Comparison of ENCODE assay signal across 21 mouse cellular contexts in the genomic region with DNA sequence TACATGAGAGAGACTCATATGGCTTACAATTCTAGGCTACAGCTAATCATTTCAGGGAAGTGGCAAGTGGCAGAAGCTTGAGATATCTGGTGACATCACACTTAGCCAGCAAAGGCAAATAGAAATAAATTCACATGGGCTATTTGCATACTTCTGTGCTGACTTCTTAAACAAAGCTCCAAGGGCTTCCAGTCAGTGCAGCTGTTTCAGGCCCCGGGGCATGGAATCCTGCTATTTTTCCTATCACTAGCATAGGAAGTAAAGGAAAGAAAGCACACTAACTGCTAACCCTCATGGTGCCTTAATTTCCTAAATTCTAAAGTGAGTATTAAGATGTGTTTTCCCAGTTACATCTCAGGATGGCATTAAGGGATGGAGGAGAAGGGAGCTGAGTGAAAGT.
DNase-seq lines count a peak whose midpoint lies in the region; ATAC-seq and TF ChIP-seq lines count a peak whose summit lies in the region.
"Had no signal": no experiment of that assay in that cellular context is flagged by ENCODE, and none has a peak within 500 bp of the region (broad histone marks: within the 10 kb centered on the region; RNA-seq: fewer than 3 reads in every experiment).

No protein-coding gene starts in this region.

- WGBS in heart, embryonic 16.5 days = 53% methylated on average over 1 of the region's 1 CpGs
- WGBS in midbrain, embryonic 11.5 days = 76% methylated on average over 1 of the region's 1 CpGs
- 76% methylated on average over 1 of the region's 1 CpGs for WGBS in midbrain, embryonic 10.5 days
- 14% methylated on average over 1 of the region's 1 CpGs for WGBS in stomach, postnatal 0 days

- H3K36me3 ChIP-seq in heart, embryonic 16.5 days (ENCODE audit: control insufficient read depth, insufficient read depth) = no peaks in the 10 kb centered on the region
- H3K36me3 ChIP-seq in midbrain, embryonic 11.5 days (ENCODE audit: control insufficient read depth, insufficient read depth, low read length) = no peaks in the 10 kb centered on the region
- H3K36me3 ChIP-seq in midbrain, embryonic 10.5 days = no peaks in the 10 kb centered on the region
- no peaks in the 10 kb centered on the region for H3K36me3 ChIP-seq in stomach, postnatal 0 days (ENCODE audit: control insufficient read depth, insufficient read depth, low read length)
- H3K36me3 ChIP-seq: forebrain, embryonic 15.5 days; hindbrain, embryonic 12.5 days had no signal

- H3K27ac ChIP-seq in heart, embryonic 16.5 days (ENCODE audit: low read length) = 0 out of 2 replicates have a peak overlapping the region, but pooled peaks have one; percentile 7
- H3K27ac ChIP-seq in midbrain, embryonic 11.5 days (ENCODE audit: low read depth, low read length) = no peak overlapping the region
- no peak overlapping the region; the same call in 1 of the 2 replicates for H3K27ac ChIP-seq in midbrain, embryonic 10.5 days (replicated peaks)
- peak overlapping the region; percentile 83 for H3K27ac ChIP-seq in embryonic fibroblast, embryonic 13.5 days (ENCODE audit: insufficient read depth, low read length)
- H3K27ac ChIP-seq in stomach, postnatal 0 days (replicated peaks) = no peak overlapping the region
- H3K27ac ChIP-seq: forebrain, embryonic 15.5 days; hindbrain, embryonic 12.5 days; hindbrain, postnatal 0 days; macrophage had no signal

- intact Hi-C loops in heart, postnatal 36 days (cut with DNase I) = loop anchor here (5.0 kb wide), 1 partner anchor 137 kb away; no protein-coding TSS in a partner anchor

- H3K27me3 ChIP-seq in heart, embryonic 16.5 days (ENCODE audit: control insufficient read depth, insufficient read depth, low read length) = no peaks in the 10 kb centered on the region
- no peaks in the 10 kb centered on the region for H3K27me3 ChIP-seq in midbrain, embryonic 11.5 days (ENCODE audit: control insufficient read depth, insufficient read depth, low read length)
- H3K27me3 ChIP-seq in midbrain, embryonic 10.5 days (ENCODE audit: low read depth, poor library complexity, severe bottlenecking) = no peaks in the 10 kb centered on the region
- H3K27me3 ChIP-seq in stomach, postnatal 0 days (ENCODE audit: control insufficient read depth, insufficient read depth, low read length) = no peaks in the 10 kb centered on the region
- H3K27me3 ChIP-seq: forebrain, embryonic 15.5 days; hindbrain, embryonic 12.5 days had no signal

- no peak overlapping the region for H3K4me3 ChIP-seq in heart, embryonic 16.5 days (ENCODE audit: low read length)
- no peak overlapping the region for H3K4me3 ChIP-seq in midbrain, embryonic 11.5 days (ENCODE audit: low read depth, low read length)
- H3K4me3 ChIP-seq in midbrain, embryonic 10.5 days = no peak overlapping the region
- no peak overlapping the region for H3K4me3 ChIP-seq in embryonic fibroblast, embryonic 13.5 days (ENCODE audit: insufficient read depth, low read length)
- H3K4me3 ChIP-seq in stomach, postnatal 0 days (ENCODE audit: low read depth, low read length) = no peak overlapping the region
- H3K4me3 ChIP-seq: forebrain, embryonic 15.5 days; hindbrain, embryonic 12.5 days had no signal

- no peak for ATAC-seq in heart, embryonic 16.5 days (replicated peaks; ENCODE audit: extremely low read depth, insufficient read depth, low FRiP score)
- ATAC-seq in midbrain, embryonic 11.5 days (ENCODE audit: low FRiP score) = 0 out of 2 replicates have a peak, but pooled peaks have one; percentile 42
- ATAC-seq in stomach, postnatal 0 days (ENCODE audit: low FRiP score, low TSS enrichment) = peak; percentile 47; the same call in 1 of the 2 replicates
- ATAC-seq: forebrain, embryonic 15.5 days; hindbrain, postnatal 0 days; intestine, postnatal 0 days had no signal

- no peak for TF ChIP-seq CTCF in embryonic fibroblast, embryonic 13.5 days (IDR thresholded peaks at IDR 0.05; ENCODE audit: borderline replicate concordance, insufficient read depth, low read length)
- no peak for TF ChIP-seq CTCF in stomach, postnatal 0 days (IDR thresholded peaks at IDR 0.05; ENCODE audit: low read depth)

- no peak for DNase-seq in heart, postnatal 36 days
- no peak for DNase-seq in midbrain, embryonic 11.5 days (ENCODE audit: low spot score, missing footprints)
- no peak for DNase-seq in midbrain, embryonic 10.5 days (ENCODE audit: low spot score)
- DNase-seq in stomach, postnatal 0 days (ENCODE audit: low spot score) = no peak
- no peak for DNase-seq in spleen, postnatal 36 days (ENCODE audit: low spot score in 2 of 2)
- DNase-seq: adrenal gland, postnatal 25 days; B cell, adult 2 months; cerebellum, adult 18-20 months; cerebellum, postnatal 10 days; kidney, adult 9 months; kidney, postnatal 10 days; layer of hippocampus, adult 9-11 months; right cerebral cortex, postnatal 25 days; thymus, postnatal 14 days had no signal

- peaks cover 5% of the 10 kb centered on the region; the same call in 1 of the 2 replicates for H3K4me1 ChIP-seq in heart, embryonic 16.5 days (ENCODE audit: control insufficient read depth, insufficient read depth, low read length)
- H3K4me1 ChIP-seq in midbrain, embryonic 11.5 days (ENCODE audit: control insufficient read depth, insufficient read depth, low read length) = no peaks in the 10 kb centered on the region
- H3K4me1 ChIP-seq in midbrain, embryonic 10.5 days = no peaks in the 10 kb centered on the region; the same call in 1 of the 2 replicates
- H3K4me1 ChIP-seq in embryonic fibroblast, embryonic 13.5 days (ENCODE audit: control insufficient read depth, insufficient read depth, low read length) = peaks cover 8% of the 10 kb centered on the region; the same call in 1 of the 2 replicates
- H3K4me1 ChIP-seq in stomach, postnatal 0 days (replicated peaks; ENCODE audit: control insufficient read depth, insufficient read depth) = no peaks in the 10 kb centered on the region
- H3K4me1 ChIP-seq: hindbrain, embryonic 12.5 days had no signal

- H3K4me2 ChIP-seq in heart, embryonic 16.5 days (ENCODE audit: low read depth, low read length) = no peak overlapping the region
- H3K4me2 ChIP-seq in midbrain, embryonic 11.5 days = no peak overlapping the region
- no peak overlapping the region for H3K4me2 ChIP-seq in stomach, postnatal 0 days (replicated peaks; ENCODE audit: low read depth)
- H3K4me2 ChIP-seq: forebrain, embryonic 15.5 days; hindbrain, embryonic 12.5 days had no signal

- no peaks in the 10 kb centered on the region for H3K9me3 ChIP-seq in heart, embryonic 16.5 days (replicated peaks; ENCODE audit: control insufficient read depth, low read length)
- no peaks in the 10 kb centered on the region for H3K9me3 ChIP-seq in midbrain, embryonic 11.5 days (ENCODE audit: control insufficient read depth, low read length)
- no peaks in the 10 kb centered on the region for H3K9me3 ChIP-seq in midbrain, embryonic 10.5 days (replicated peaks)
- no peaks in the 10 kb centered on the region for H3K9me3 ChIP-seq in stomach, postnatal 0 days (ENCODE audit: control insufficient read depth, low read length)
- H3K9me3 ChIP-seq: forebrain, embryonic 15.5 days; hindbrain, embryonic 12.5 days had no signal

- TF ChIP-seq EP300 in stomach, postnatal 0 days (optimal IDR thresholded peaks at IDR 0.05) = no peak

- no peak for TF ChIP-seq POLR2A in embryonic fibroblast, embryonic 13.5 days (IDR thresholded peaks at IDR 0.05; ENCODE audit: low read depth, low read length)

- no peak overlapping the region for H3K9ac ChIP-seq in heart, embryonic 16.5 days (ENCODE audit: low read length)
- no peak overlapping the region for H3K9ac ChIP-seq in midbrain, embryonic 11.5 days (ENCODE audit: low read length)
- H3K9ac ChIP-seq in stomach, postnatal 0 days (ENCODE audit: low read length) = no peak overlapping the region
- H3K9ac ChIP-seq: forebrain, embryonic 15.5 days; hindbrain, embryonic 12.5 days had no signal

Comparison
In these comparisons a context has a peak if more than half of its experiments do, and no peak if none do; other contexts are left out.
1. H3K27ac ChIP-seq: peak in heart, embryonic 16.5 days (single experiment) and embryonic fibroblast, embryonic 13.5 days (single experiment); none in midbrain, embryonic 11.5 days (single experiment), midbrain, embryonic 10.5 days (single experiment) and stomach, postnatal 0 days (single experiment).